In the genomic region with DNA sequence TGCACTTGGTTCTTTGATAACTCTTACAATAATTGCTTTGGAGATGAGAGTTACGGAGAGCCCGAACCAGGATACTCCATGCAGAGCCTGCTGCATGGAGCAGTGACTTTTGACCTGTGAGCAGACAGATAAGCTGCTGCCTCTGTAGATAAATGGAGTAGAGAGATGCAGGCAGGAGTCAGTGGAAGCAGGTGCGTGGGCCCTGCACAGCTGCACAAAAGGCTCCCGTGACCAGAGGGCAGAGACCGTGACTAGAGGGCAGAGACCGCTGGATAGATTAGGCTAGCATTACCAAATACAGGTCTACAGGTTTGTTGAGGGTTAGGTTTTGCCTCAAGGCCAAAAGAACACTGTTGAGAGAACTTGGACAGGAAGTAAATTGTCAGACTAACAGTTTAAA, we compare ENCODE assay signal across 18 mouse cellular contexts.
"Had no signal": no experiment of that assay in that cellular context is flagged by ENCODE, and none has a peak within 500 bp of the region (broad histone marks: within the 10 kb centered on the region; RNA-seq: fewer than 3 reads in every experiment).

No protein-coding gene starts in this region.

- H3K27me3 ChIP-seq: kidney, embryonic 15.5 days; lung, embryonic 15.5 days; midbrain, embryonic 12.5 days; midbrain, embryonic 15.5 days; neural tube, embryonic 13.5 days had no signal

- H3K4me1 ChIP-seq: lung, embryonic 15.5 days had no signal

- H3K27ac ChIP-seq: kidney, embryonic 15.5 days; left cerebral cortex, adult 2 months; lung, embryonic 15.5 days; midbrain, embryonic 12.5 days; midbrain, embryonic 15.5 days; neural tube, embryonic 13.5 days; stomach, postnatal 0 days had no signal

- DNase-seq: kidney, adult 11 months; kidney, postnatal 10 days; kidney, postnatal 36 days; layer of hippocampus, postnatal 36 days; lung, adult 18-20 months; lung, postnatal 10 days; lung, postnatal 4 days; retina, postnatal 1 day; thymus, postnatal 25 days had no signal

- H3K9me3 ChIP-seq: lung, embryonic 15.5 days; midbrain, embryonic 12.5 days; midbrain, embryonic 15.5 days; neural tube, embryonic 13.5 days had no signal

- ATAC-seq: hindbrain, embryonic 16.5 days; midbrain, embryonic 15.5 days had no signal

- H3K4me3 ChIP-seq: kidney, embryonic 15.5 days; left cerebral cortex, adult 2 months; lung, embryonic 15.5 days; midbrain, embryonic 12.5 days; midbrain, embryonic 15.5 days; myocyte; neural tube, embryonic 13.5 days had no signal

- H3K36me3 ChIP-seq: kidney, embryonic 15.5 days; lung, embryonic 15.5 days; midbrain, embryonic 12.5 days; midbrain, embryonic 15.5 days; neural tube, embryonic 13.5 days had no signal

- H3K4me2 ChIP-seq: kidney, embryonic 15.5 days; lung, embryonic 15.5 days; midbrain, embryonic 12.5 days; midbrain, embryonic 15.5 days; neural tube, embryonic 13.5 days had no signal

- H3K9ac ChIP-seq: kidney, embryonic 15.5 days; lung, embryonic 15.5 days; midbrain, embryonic 12.5 days; midbrain, embryonic 15.5 days; neural tube, embryonic 13.5 days had no signal
